Mouse (Mus musculus) heart, embryonic 14.5 days (tissue): ENCODE results near the gene Parp2. TPM values are rescaled to one million over a fixed set of nuclear protein-coding genes. Genes with fewer than 3 reads are reported as not detected.
"Not testable (repeated sequence)": the region's sequence is repeated elsewhere in the genome, so short reads cannot be mapped to it uniquely, and the experiment has no call there.

Experiments
- ATAC-seq: fragments of 200-750 bp; cut with Nextera tagmentation; 2 replicates; pipeline ENCODE4 v1.8.0; 2017; ENCODE audit warnings: low read depth, moderate TSS enrichment; ENCODE audit not compliant: insufficient number of reproducible peaks, insufficient read depth, low FRiP score
- H3K27ac ChIP-seq, 2 experiments: fragments of 200-500 bp in 1 of 2; fragments of 300-500 bp in 1 of 2; sonication (generic) in 1 of 2; replicated peaks in 1 of 2; 2 replicates each; pipeline ENCODE4 v1.5.1; 2012 to 2014; ENCODE audit warnings: low read depth in 2 of 2, low read length in 2 of 2, control low read depth in 1 of 2, mild to moderate bottlenecking in 1 of 2, mixed read lengths in 1 of 2; ENCODE audit not compliant: control insufficient read depth in 1 of 2, insufficient read depth in 1 of 2
- H3K27me3 ChIP-seq: fragments of 300-500 bp; sonication (generic); 2 replicates; pipeline ENCODE4 v1.6.1; 2014; ENCODE audit warnings: mild to moderate bottlenecking, low read length, control low read depth; ENCODE audit not compliant: control insufficient read depth, insufficient read depth
- H3K36me3 ChIP-seq: fragments of 300-500 bp; sonication (generic); 2 replicates; pipeline ENCODE4 v1.6.1; 2014; ENCODE audit warnings: mild to moderate bottlenecking, control low read depth, low read length, mixed read lengths; ENCODE audit not compliant: control insufficient read depth, insufficient read depth
- H3K4me1 ChIP-seq, 2 experiments: fragments of 200-500 bp in 1 of 2; fragments of 300-500 bp in 1 of 2; sonication (generic) in 1 of 2; 2 replicates each; pipeline ENCODE4 v1.6.1; 2012 to 2014; ENCODE audit warnings: low read length in 2 of 2, control low read depth in 1 of 2, mixed read lengths in 1 of 2; ENCODE audit not compliant: control insufficient read depth in 2 of 2, insufficient read depth in 2 of 2
- H3K4me2 ChIP-seq: fragments of 300-500 bp; sonication (generic); 2 replicates; pipeline ENCODE4 v1.6.1; 2014; ENCODE audit warnings: mild to moderate bottlenecking, low read length
- H3K4me3 ChIP-seq, 2 experiments: fragments of 200-500 bp in 1 of 2; fragments of 300-500 bp in 1 of 2; sonication (generic) in 1 of 2; 2 replicates each; pipeline ENCODE4 v1.5.1; 2012 to 2014; ENCODE audit warnings: low read length in 2 of 2, mild to moderate bottlenecking in 2 of 2, control low read depth in 1 of 2, low read depth in 1 of 2, moderate library complexity in 1 of 2; ENCODE audit not compliant: control insufficient read depth in 1 of 2, insufficient read depth in 1 of 2
- H3K9ac ChIP-seq: fragments of 300-500 bp; sonication (generic); 2 replicates; pipeline ENCODE4 v1.6.1; 2014; ENCODE audit warnings: mild to moderate bottlenecking, low read length
- H3K9me3 ChIP-seq: fragments of 300-500 bp; sonication (generic); 2 replicates; pipeline ENCODE4 v1.6.1; 2016; ENCODE audit warnings: low read length, control low read depth; ENCODE audit not compliant: control insufficient read depth
- WGBS: fragments of 180-500 bp; shearing (Covaris S2); extraction: QIAGEN DNeasy Blood & Tissue Kit; methylation state at CpG from one replicate; pipeline ENCODE4 v1.1.7; 2014; 5-methylcytosine and 5-hydroxymethylcytosine counted together
- polyA plus RNA-seq: library from polyadenylated mRNA; unstranded; fragments of >200 nt; fragmentation: Nextera tagmentation; extraction: Ambion mirVana; gene quantifications from 2 replicates; pipeline ENCODE4 v1.2.1, GENCODE M21; 2014

Gene Parp2
- polyA plus RNA-seq, 1 experiment from 2014 or later = 46.0 TPM

DNA sequence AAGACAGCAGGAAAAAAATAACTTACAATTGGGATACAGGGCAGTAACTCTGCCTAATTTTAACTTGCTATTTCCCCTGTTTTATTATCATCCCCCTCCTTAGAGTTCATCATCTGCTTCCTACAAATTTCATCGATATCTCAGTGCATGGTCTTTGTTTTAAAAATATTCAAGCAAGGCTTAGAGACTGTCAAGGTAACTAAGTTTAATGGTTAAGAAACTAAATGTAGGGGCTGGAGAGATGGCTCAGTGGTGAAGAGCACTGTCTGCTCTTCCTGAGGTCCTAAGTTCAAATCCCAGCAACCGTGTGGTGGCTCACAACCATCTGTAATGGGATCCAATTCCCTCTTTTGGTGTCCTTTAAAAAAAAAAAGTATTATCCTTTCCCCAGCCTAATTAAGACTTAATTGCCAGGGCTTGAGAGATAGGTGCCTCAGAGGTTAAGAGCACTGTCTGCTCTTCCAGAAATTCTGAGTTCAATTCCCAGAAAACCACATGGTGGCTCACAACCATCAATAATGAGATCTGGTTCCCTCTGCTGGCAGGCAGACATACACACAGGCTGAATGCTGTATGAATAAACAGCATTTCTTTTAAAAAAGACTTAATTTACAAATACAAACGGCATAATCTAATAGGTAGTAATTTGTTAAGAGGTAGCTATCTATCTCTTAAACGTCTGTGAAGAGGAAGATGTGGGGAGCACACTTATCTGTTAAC is 4.6 kb upstream of the Parp2 start:
- ATAC-seq = no peak
- Histone ChIP-seq H3K27me3 (no peaks in the 10 kb centered on the region), H3K9ac (no peak overlapping the region), H3K4me2 (no peak overlapping the region), H3K27ac (no peak overlapping the region), H3K36me3 (no peaks in the 10 kb centered on the region), H3K4me3 (no peak overlapping the region), H3K4me1 (peaks cover 0 to 4% of the 10 kb centered on the region in 2 experiments; a peak in 2 of 4 replicates), H3K9me3 (no peaks in the 10 kb centered on the region)
- 57% methylated on average over 4 of the region's 4 CpGs for WGBS

DNA sequence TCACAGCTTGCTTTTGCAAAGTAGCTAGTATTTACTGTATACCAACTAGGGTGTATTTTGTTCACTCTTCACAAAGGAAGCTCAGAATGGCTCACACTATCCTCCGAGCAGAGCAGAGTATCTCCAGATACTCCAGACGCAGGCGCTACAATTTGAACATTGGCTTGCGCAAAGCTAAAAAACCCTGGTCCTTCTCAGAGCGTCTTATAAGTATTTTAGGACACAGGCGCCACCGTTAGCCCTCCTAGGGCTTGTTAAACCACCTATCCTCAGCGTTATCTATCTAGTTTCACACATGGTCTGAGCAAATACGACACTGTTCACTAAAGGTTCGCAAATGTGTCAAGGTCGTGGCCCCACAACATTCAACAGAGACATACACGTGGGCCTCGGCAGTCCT is 3.0 kb upstream of the Parp2 start:
- Histone ChIP-seq H3K27me3 (no peaks in the 10 kb centered on the region), H3K4me2 (no peak overlapping the region), H3K9ac (no peak overlapping the region), H3K27ac (no peak overlapping the region), H3K4me3 (no peak overlapping the region), H3K9me3 (no peaks in the 10 kb centered on the region), H3K4me1 (peaks cover 0 to 4% of the 10 kb centered on the region in 2 experiments; a peak in 2 of 4 replicates), H3K36me3 (0 out of 2 replicates have a peak, but pooled peaks cover under 1% of the 10 kb centered on the region)
- no peak for ATAC-seq
- WGBS = 60% methylated on average over 13 of the region's 13 CpGs

DNA sequence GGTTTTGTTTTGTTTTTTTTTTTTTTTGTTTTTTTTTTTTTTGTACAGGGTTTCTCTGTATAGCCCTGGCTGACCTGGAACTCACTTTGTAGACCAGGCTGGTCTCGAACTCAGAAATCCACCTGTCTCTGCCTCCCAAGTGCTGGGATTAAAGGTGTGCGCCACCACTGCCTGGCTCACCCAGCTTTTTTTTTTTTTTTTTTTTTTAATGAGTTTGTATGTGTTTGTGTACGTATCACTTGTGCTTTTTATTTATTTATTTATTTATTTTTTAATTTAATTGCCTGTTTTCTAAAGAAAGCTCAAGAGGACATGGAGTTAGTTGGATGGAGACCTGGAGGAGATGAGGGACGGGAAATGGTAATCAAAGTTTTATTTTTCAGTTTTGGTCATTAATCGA is 1.2 kb upstream of the Parp2 start:
- not testable (repeated sequence) for H3K27me3 ChIP-seq, H3K9me3 ChIP-seq, H3K4me3 ChIP-seq, H3K27ac ChIP-seq, H3K4me1 ChIP-seq, ATAC-seq
- peak overlapping the region; percentile 78 for H3K4me2 ChIP-seq
- 89% methylated on average over 5 of the region's 5 CpGs for WGBS
- H3K36me3 ChIP-seq = peaks cover 17% of the 10 kb centered on the region
- H3K9ac ChIP-seq = peak overlapping the region; percentile 86; the same call in 1 of the 2 replicates

DNA sequence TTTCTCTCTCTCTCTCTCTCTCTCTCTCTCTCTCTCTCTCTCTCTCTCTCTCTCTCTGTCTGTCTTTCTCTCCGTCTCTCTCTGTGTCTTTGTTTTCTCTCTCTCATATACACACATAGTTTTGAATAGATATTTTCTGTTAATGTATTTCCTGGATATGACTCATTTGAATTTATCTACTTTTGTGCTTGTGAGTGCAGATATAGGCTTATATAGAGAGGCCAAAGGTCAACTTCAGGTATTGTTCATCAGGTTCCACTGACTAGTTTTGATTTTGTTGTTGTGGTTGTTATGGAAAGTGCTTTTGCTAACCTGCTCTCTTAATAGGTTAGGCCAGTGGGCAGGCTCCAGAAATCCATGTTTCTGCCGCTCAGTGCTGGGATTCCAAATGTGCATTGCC is 5.4 kb downstream of the Parp2 start:
- H3K36me3 ChIP-seq = peaks cover 82% of the 10 kb centered on the region

DNA sequence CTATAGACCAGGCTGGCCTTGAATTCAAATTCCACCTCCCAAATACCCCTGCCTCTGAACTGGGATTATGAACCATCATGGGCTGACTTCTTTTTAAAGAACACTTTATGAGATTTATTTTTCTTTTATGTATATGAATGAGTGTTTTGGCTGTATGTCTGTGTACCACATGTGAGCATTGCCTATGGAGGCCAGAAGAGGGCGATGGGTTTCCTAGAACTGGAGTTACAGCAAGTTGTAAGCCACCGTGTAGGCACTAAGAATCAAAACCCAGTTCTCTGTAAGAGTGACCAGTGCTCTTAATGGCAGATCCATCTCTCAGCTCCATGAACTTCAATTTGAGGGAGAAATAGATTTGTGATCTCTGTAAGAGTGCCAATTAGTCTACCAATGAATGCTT is 15.6 kb downstream of the Parp2 start:
- H3K4me2 ChIP-seq = no peak overlapping the region
- H3K9ac ChIP-seq = no peak overlapping the region
- ATAC-seq = no peak
- no peaks in the 10 kb centered on the region for H3K9me3 ChIP-seq
- no peak overlapping the region for H3K4me3 ChIP-seq
- WGBS = 73% methylated on average over 2 of the region's 2 CpGs
- H3K27ac ChIP-seq = no peak overlapping the region
- H3K36me3 ChIP-seq = peaks cover 72% of the 10 kb centered on the region
- H3K4me1 ChIP-seq = no peaks in the 10 kb centered on the region
- H3K27me3 ChIP-seq = no peaks in the 10 kb centered on the region

More for the DNA sequence above, 5.4 kb downstream of the Parp2 start:
- H3K4me2 ChIP-seq = no peak overlapping the region
- H3K9ac ChIP-seq = no peak overlapping the region
- no peaks in the 10 kb centered on the region for H3K4me1 ChIP-seq
- WGBS = 86% methylated on average over 2 of the region's 2 CpGs
- no peaks in the 10 kb centered on the region for H3K9me3 ChIP-seq
- no peak for ATAC-seq
- H3K27me3 ChIP-seq = no peaks in the 10 kb centered on the region
- H3K27ac ChIP-seq = no peak overlapping the region
- no peak overlapping the region for H3K4me3 ChIP-seq

DNA sequence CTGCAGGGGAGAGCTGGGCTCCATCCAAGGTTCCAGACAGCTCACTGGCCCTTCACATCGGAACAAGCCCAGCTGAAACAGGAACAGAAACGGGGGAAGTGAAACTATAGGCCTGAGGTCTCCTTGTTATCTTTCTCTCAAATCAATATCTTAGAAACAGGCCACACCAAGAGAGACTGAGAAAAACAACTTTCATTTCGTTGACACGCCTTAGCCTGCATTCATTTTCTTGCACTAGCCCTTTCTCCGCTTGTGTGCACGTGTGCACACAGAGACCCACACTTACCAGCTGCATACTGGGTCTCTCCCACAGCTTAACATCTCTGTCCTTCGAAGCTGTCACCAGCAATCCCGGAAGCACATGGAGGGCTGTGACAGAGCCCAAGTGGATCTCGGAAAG is 16.6 kb downstream of the Parp2 start:
- Histone ChIP-seq H3K9me3 (no peaks in the 10 kb centered on the region), H3K27ac (no peak overlapping the region), H3K27me3 (no peaks in the 10 kb centered on the region), H3K4me2 (no peak overlapping the region), H3K9ac (no peak overlapping the region), H3K36me3 (peaks cover 71% of the 10 kb centered on the region), H3K4me1 (no peaks in the 10 kb centered on the region), H3K4me3 (no peak overlapping the region)
- WGBS = 81% methylated on average over 9 of the region's 9 CpGs
- no peak for ATAC-seq

DNA sequence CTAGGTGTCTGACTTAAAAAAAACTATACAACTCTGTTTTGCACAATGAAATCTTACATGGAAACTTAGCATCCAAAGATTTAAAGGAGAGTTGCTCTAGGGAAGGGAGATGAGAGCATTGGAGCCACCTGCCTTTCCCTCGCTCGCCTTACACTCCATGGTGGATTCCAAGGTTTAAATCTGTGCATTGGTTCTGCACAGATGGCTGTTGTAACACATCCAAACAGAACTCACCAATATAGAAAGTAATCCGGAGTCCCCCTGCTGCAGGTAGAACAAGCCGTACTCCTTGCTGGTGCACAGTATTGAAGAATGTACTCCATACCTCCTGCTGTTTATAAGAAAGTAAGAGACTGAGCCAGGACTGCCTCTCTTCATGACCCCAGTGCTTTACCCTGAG is 18.9 kb downstream of the Parp2 start:
- no peaks in the 10 kb centered on the region for H3K9me3 ChIP-seq
- peaks cover 58% of the 10 kb centered on the region for H3K36me3 ChIP-seq
- H3K4me1 ChIP-seq = no peaks in the 10 kb centered on the region

DNA sequence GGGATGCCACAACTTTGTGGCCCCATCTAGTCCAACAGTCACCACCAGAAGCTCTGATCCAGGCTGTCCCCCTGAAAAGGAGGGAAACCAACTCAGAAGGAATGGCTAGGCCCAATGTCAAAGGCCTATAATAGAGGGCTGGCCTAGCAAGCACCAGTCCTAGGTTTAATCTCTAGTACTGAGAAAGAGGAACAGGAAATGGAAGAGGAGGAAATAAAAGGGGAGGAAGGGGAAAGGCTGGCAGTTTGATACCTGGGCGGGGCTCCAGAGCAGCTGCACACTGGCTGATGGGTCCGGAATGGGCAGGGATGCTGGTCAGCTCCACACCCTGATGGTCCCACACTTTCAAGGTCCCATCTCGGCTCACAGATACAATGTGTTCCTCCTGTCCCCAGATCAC is 22.2 kb downstream of the Parp2 start:
- no peak for ATAC-seq
- H3K4me3 ChIP-seq = no peak overlapping the region
- H3K9ac ChIP-seq = no peak overlapping the region
- H3K27ac ChIP-seq = no peak overlapping the region
- H3K27me3 ChIP-seq = no peaks in the 10 kb centered on the region
- peaks cover 34% of the 10 kb centered on the region for H3K36me3 ChIP-seq
- 79% methylated on average over 3 of the region's 3 CpGs for WGBS
- H3K4me2 ChIP-seq = no peak overlapping the region
- no peaks in the 10 kb centered on the region for H3K9me3 ChIP-seq
- no peaks in the 10 kb centered on the region for H3K4me1 ChIP-seq

More for the DNA sequence above, 18.9 kb downstream of the Parp2 start:
- ATAC-seq = no peak
- no peak overlapping the region for H3K9ac ChIP-seq
- 84% methylated on average over 4 of the region's 4 CpGs for WGBS
- no peak overlapping the region for H3K4me2 ChIP-seq
- no peak overlapping the region for H3K4me3 ChIP-seq
- H3K27me3 ChIP-seq = no peaks in the 10 kb centered on the region
- H3K27ac ChIP-seq = no peak overlapping the region
